Mouse (Mus musculus) forebrain, postnatal 0 days (tissue): ENCODE measurements around the gene Foxc2. TPM values are rescaled to one million over a fixed set of nuclear protein-coding genes. Genes with fewer than 3 reads are reported as not detected.
A peak's percentile ranks its signal among the peaks of the same experiment; 100 is the strongest.

ENCODE experiments used
- ATAC-seq: fragments of 200-750 bp; cut with Nextera tagmentation; 2 replicates; pipeline ENCODE4 v1.8.0; 2017; ENCODE audit warnings: mild to moderate bottlenecking, moderate library complexity
- DNase-seq: peaks from one replicate; pipeline ENCODE4 v3.0.0-alpha.2; 2015
- H3K27ac ChIP-seq: fragments of 300-500 bp; sonication (generic); 2 replicates; pipeline ENCODE4 v1.5.1; 2014; ENCODE audit warnings: low read depth, mild to moderate bottlenecking, antibody characterized with exemption, low read length, moderate library complexity, mixed read lengths
- H3K27me3 ChIP-seq: fragments of 300-500 bp; sonication (generic); 2 replicates; pipeline ENCODE4 v1.6.1; 2014; ENCODE audit warnings: mild to moderate bottlenecking, low read length, mixed read lengths; ENCODE audit not compliant: insufficient read depth
- H3K36me3 ChIP-seq: fragments of 300-500 bp; sonication (generic); 2 replicates; pipeline ENCODE4 v1.6.1; 2014; ENCODE audit warnings: mild to moderate bottlenecking, moderate library complexity; ENCODE audit not compliant: insufficient read depth
- H3K4me1 ChIP-seq: fragments of 300-500 bp; sonication (generic); 2 replicates; pipeline ENCODE4 v1.6.1; 2014; ENCODE audit warnings: antibody characterized with exemption; ENCODE audit not compliant: insufficient read depth
- H3K4me2 ChIP-seq: fragments of 300-500 bp; sonication (generic); 2 replicates; pipeline ENCODE4 v1.6.1; 2014; ENCODE audit warnings: low read depth, mild to moderate bottlenecking, moderate library complexity
- H3K4me3 ChIP-seq: fragments of 300-500 bp; sonication (generic); 2 replicates; pipeline ENCODE4 v1.5.1; 2014; ENCODE audit warnings: low read depth, low read length, mixed read lengths
- H3K9ac ChIP-seq: fragments of 300-500 bp; sonication (generic); 2 replicates; pipeline ENCODE4 v1.6.1; 2014; ENCODE audit warnings: mild to moderate bottlenecking
- H3K9me3 ChIP-seq: fragments of 300-500 bp; sonication (generic); 2 replicates; pipeline ENCODE4 v1.6.1; 2016; ENCODE audit warnings: low read length
- CTCF ChIP-seq: sonication (generic); IDR thresholded peaks from 2 replicates; pipeline ENCODE4 v1.5.1; 2016; ENCODE audit warnings: antibody characterized with exemption, control low read depth, low read depth
- whole genome bisulfite sequencing: fragments of 180-500 bp; shearing (Covaris S2); extraction: QIAGEN DNeasy Blood & Tissue Kit; methylation state at CpG from one replicate; pipeline ENCODE4 v1.1.7; 2014; 5-methylcytosine and 5-hydroxymethylcytosine counted together
- polyA plus RNA-seq: library from polyadenylated mRNA; unstranded; fragments of >200 nt; fragmentation: Nextera tagmentation; extraction: Ambion mirVana; gene quantifications from 2 replicates; pipeline ENCODE4 v1.2.1, GENCODE M21; 2015
- total RNA-seq: library from RNA; depleted of rRNA; stranded (reverse); fragments of >200 nt; gene quantifications from 2 replicates; pipeline ENCODE4 v1.2.3, GENCODE M21; 2014; rRNA removed

The Foxc2 gene
- total RNA-seq = 3.1 and 6.5 TPM in 2 replicates
- polyA plus RNA-seq = 2.6 and 2.7 TPM in 2 replicates

- Histone ChIP-seq H3K36me3 (no peaks in the 10 kb centered on the region), H3K4me2 (peak within 1 kb of the TSS; percentile 42), H3K27me3 (peaks cover 77% of the 10 kb centered on the region), H3K4me1 (no peaks in the 10 kb centered on the region), H3K4me3 (peak within 1 kb of the TSS; percentile 24), H3K9ac (no peak within 1 kb of the TSS), H3K27ac (no peak within 1 kb of the TSS), H3K9me3 (no peaks in the 10 kb centered on the region)
- under 1% methylated on average over 25 of the region's 25 CpGs for WGBS
- DNase-seq (peak; percentile 83), ATAC-seq (peak; percentile 66)
- no peak for TF ChIP-seq CTCF
Measured at GRCm38 (mm10) chr8:121115948-121116347, at the start of gene Foxc2. TSS of gene Foxc2 (plus strand) at chr8:121116171.

GRCm38 (mm10) chr8:121071454-121071853 lies 44.5 kb upstream of the Foxc2 start:
- 3% methylated on average over 12 of the region's 12 CpGs for WGBS
- Histone ChIP-seq H3K36me3 (no peaks in the 10 kb centered on the region), H3K9ac (no peak overlapping the region), H3K27ac (no peak overlapping the region), H3K27me3 (peaks cover 69% of the 10 kb centered on the region), H3K4me3 (no peak overlapping the region), H3K4me1 (no peaks in the 10 kb centered on the region), H3K9me3 (no peaks in the 10 kb centered on the region; the same call in 1 of the 2 replicates), H3K4me2 (no peak overlapping the region)
- DNase-seq = no peak
- TF ChIP-seq CTCF = peak; percentile 67
- ATAC-seq = peak; percentile 50; the same call in 1 of the 2 replicates

GRCm38 (mm10) chr8:121072406-121073130 lies 43.4 kb upstream of the Foxc2 start:
- H3K27me3 ChIP-seq = peaks cover 80% of the 10 kb centered on the region
- no peak overlapping the region for H3K27ac ChIP-seq
- ATAC-seq (no peak), DNase-seq (peak; percentile 1)
- H3K4me2 ChIP-seq = no peak overlapping the region
- no peaks in the 10 kb centered on the region for H3K36me3 ChIP-seq
- TF ChIP-seq CTCF = no peak
- WGBS = 14% methylated on average over 11 of the region's 11 CpGs
- H3K4me1 ChIP-seq = no peaks in the 10 kb centered on the region
- H3K4me3 ChIP-seq = no peak overlapping the region
- no peaks in the 10 kb centered on the region; the same call in 1 of the 2 replicates for H3K9me3 ChIP-seq
- no peak overlapping the region for H3K9ac ChIP-seq

GRCm38 (mm10) chr8:121073174-121074107 lies 42.5 kb upstream of the Foxc2 start:
- Histone ChIP-seq H3K27ac (no peak overlapping the region), H3K4me2 (0 out of 2 replicates have a peak overlapping the region, but pooled peaks have one; percentile 19), H3K27me3 (peaks cover 89% of the 10 kb centered on the region), H3K36me3 (no peaks in the 10 kb centered on the region), H3K4me1 (no peaks in the 10 kb centered on the region), H3K9me3 (no peaks in the 10 kb centered on the region; the same call in 1 of the 2 replicates), H3K4me3 (no peak overlapping the region), H3K9ac (no peak overlapping the region)
- 1% methylated on average over 48 of the region's 48 CpGs for WGBS
- no peak for DNase-seq
- no peak for ATAC-seq
- TF ChIP-seq CTCF = no peak

GRCm38 (mm10) chr8:121074108-121074847 lies 41.7 kb upstream of the Foxc2 start:
- Histone ChIP-seq H3K9ac (no peak overlapping the region), H3K9me3 (no peaks in the 10 kb centered on the region; the same call in 1 of the 2 replicates), H3K27me3 (peaks cover 90% of the 10 kb centered on the region), H3K4me3 (no peak overlapping the region), H3K4me2 (no peak overlapping the region), H3K27ac (no peak overlapping the region), H3K4me1 (no peaks in the 10 kb centered on the region), H3K36me3 (no peaks in the 10 kb centered on the region)
- 3% methylated on average over 15 of the region's 15 CpGs for WGBS
- DNase-seq (no peak), ATAC-seq (no peak)
- TF ChIP-seq CTCF = no peak

GRCm38 (mm10) chr8:121074848-121075145 lies 41.2 kb upstream of the Foxc2 start:
- no peak overlapping the region for H3K4me3 ChIP-seq
- H3K4me2 ChIP-seq = no peak overlapping the region
- no peak overlapping the region for H3K9ac ChIP-seq
- peaks cover 93% of the 10 kb centered on the region for H3K27me3 ChIP-seq
- H3K36me3 ChIP-seq = no peaks in the 10 kb centered on the region
- H3K9me3 ChIP-seq = no peaks in the 10 kb centered on the region; the same call in 1 of the 2 replicates
- TF ChIP-seq CTCF = no peak
- ATAC-seq (no peak), DNase-seq (no peak)
- no peak overlapping the region for H3K27ac ChIP-seq
- no peaks in the 10 kb centered on the region for H3K4me1 ChIP-seq
- 2% methylated on average over 10 of the region's 10 CpGs for WGBS
